Mouse (Mus musculus): ENCODE measurements around the gene Dip2c.

- TF ChIP-seq POLR2A (IDR thresholded peaks at IDR 0.05; ENCODE audit: low read depth, low read length) (no peak), ZMIZ1 (IDR thresholded peaks at IDR 0.05; ENCODE audit: low read depth, low read length) (no peak), MAZ (IDR thresholded peaks at IDR 0.05; ENCODE audit: low read depth, low read length) (no peak), CTCF (conservative IDR thresholded peaks at IDR 0.05 in 1 of 2, IDR thresholded peaks at IDR 0.05 in 1 of 2; ENCODE audit: low read depth in 2 of 2, low read length in 2 of 2) (no peak), RCOR1 (conservative IDR thresholded peaks at IDR 0.05; ENCODE audit: low read depth, low read length) (no peak), EP300 (IDR thresholded peaks at IDR 0.05; ENCODE audit: low read length) (no peak), TCF12 (IDR thresholded peaks at IDR 0.05; ENCODE audit: low read depth, low read length) (no peak), SIN3A (IDR thresholded peaks at IDR 0.05; ENCODE audit: low read length) (no peak)
Measured at GRCm38 (mm10) chr13:9419213-9419612, 142.9 kb downstream of the Dip2c start.
